Mouse (Mus musculus) limb, embryonic 15.5 days (tissue): ENCODE data around the gene Sfrp2. TPM values are rescaled to one million over a fixed set of nuclear protein-coding genes. Genes with fewer than 3 reads are reported as not detected.

ENCODE experiments used
- ATAC-seq: fragments of 200-750 bp; cut with Nextera tagmentation; 2 replicates; pipeline ENCODE4 v1.8.0; 2017; ENCODE audit warnings: low read depth, moderate TSS enrichment; ENCODE audit not compliant: insufficient number of reproducible peaks, low FRiP score, low TSS enrichment
- H3K27ac ChIP-seq: fragments of 300-500 bp; sonication (generic); 2 replicates; pipeline ENCODE4 v1.5.1; 2015; ENCODE audit warnings: moderate library complexity, mild to moderate bottlenecking, inconsistent platforms
- H3K27me3 ChIP-seq: fragments of 300-500 bp; sonication (generic); 2 replicates; pipeline ENCODE4 v1.6.1; 2015; ENCODE audit warnings: inconsistent platforms
- H3K36me3 ChIP-seq: fragments of 300-500 bp; sonication (generic); 2 replicates; pipeline ENCODE4 v1.6.1; 2015; ENCODE audit warnings: inconsistent platforms
- H3K4me1 ChIP-seq: fragments of 300-500 bp; sonication (generic); 2 replicates; pipeline ENCODE4 v1.6.1; 2015; ENCODE audit warnings: inconsistent platforms
- H3K4me2 ChIP-seq: fragments of 300-500 bp; sonication (generic); 2 replicates; pipeline ENCODE4 v1.6.1; 2015; ENCODE audit warnings: mild to moderate bottlenecking, inconsistent platforms
- H3K4me3 ChIP-seq: fragments of 300-500 bp; sonication (generic); 2 replicates; pipeline ENCODE4 v1.5.1; 2015; ENCODE audit warnings: mild to moderate bottlenecking, inconsistent platforms
- H3K9ac ChIP-seq: fragments of 300-500 bp; sonication (generic); 2 replicates; pipeline ENCODE4 v1.6.1; 2015; ENCODE audit warnings: inconsistent platforms
- H3K9me3 ChIP-seq: fragments of 300-500 bp; sonication (generic); 2 replicates; pipeline ENCODE4 v1.6.1; 2016; ENCODE audit warnings: inconsistent platforms
- WGBS: fragments of 180-500 bp; shearing (Covaris S2); methylation state at CpG from one replicate; pipeline ENCODE4 v1.1.7; 2015; 5-methylcytosine and 5-hydroxymethylcytosine counted together
- polyA plus RNA-seq: library from polyadenylated mRNA; unstranded; fragments of >200 nt; fragmentation: Nextera tagmentation; extraction: Ambion mirVana; gene quantifications from 2 replicates; pipeline ENCODE4 v1.2.1, GENCODE M21; 2015

The Sfrp2 gene
- polyA plus RNA-seq, 1 experiment from 2014 or later = 354 TPM

- ATAC-seq = no peak
- 96% methylated on average over 4 of the region's 4 CpGs for WGBS
- Histone ChIP-seq H3K9ac (no peak overlapping the region), H3K9me3 (no peaks in the 10 kb centered on the region), H3K36me3 (no peaks in the 10 kb centered on the region), H3K4me2 (no peak overlapping the region), H3K27ac (no peak overlapping the region), H3K4me1 (no peaks in the 10 kb centered on the region), H3K27me3 (no peaks in the 10 kb centered on the region), H3K4me3 (no peak overlapping the region)
These were observed 35.6 kb downstream of the Sfrp2 start for GRCm38 (mm10) chr3:83801649-83802155.

- Histone ChIP-seq H3K9me3 (no peaks in the 10 kb centered on the region), H3K27me3 (no peaks in the 10 kb centered on the region), H3K4me3 (no peak overlapping the region), H3K27ac (no peak overlapping the region), H3K9ac (no peak overlapping the region), H3K36me3 (no peaks in the 10 kb centered on the region), H3K4me1 (peaks cover 6% of the 10 kb centered on the region), H3K4me2 (no peak overlapping the region)
- WGBS = 41% methylated on average over 12 of the region's 12 CpGs
- ATAC-seq = no peak
These were observed 42.4 kb downstream of the Sfrp2 start for GRCm38 (mm10) chr3:83808483-83808882.

GRCm38 (mm10) chr3:83811987-83812386 is 45.9 kb downstream of the Sfrp2 start:
- no peak overlapping the region for H3K27ac ChIP-seq
- no peak for ATAC-seq
- H3K9me3 ChIP-seq = no peaks in the 10 kb centered on the region
- H3K4me2 ChIP-seq = no peak overlapping the region
- H3K36me3 ChIP-seq = no peaks in the 10 kb centered on the region
- no peak overlapping the region for H3K4me3 ChIP-seq
- 32% methylated on average over 7 of the region's 7 CpGs for WGBS
- H3K27me3 ChIP-seq = no peaks in the 10 kb centered on the region
- H3K4me1 ChIP-seq = peaks cover 11% of the 10 kb centered on the region
- no peak overlapping the region for H3K9ac ChIP-seq

GRCm38 (mm10) chr3:83812863-83813262 is 46.7 kb downstream of the Sfrp2 start:
- Histone ChIP-seq H3K9ac (no peak overlapping the region), H3K9me3 (no peaks in the 10 kb centered on the region), H3K36me3 (no peaks in the 10 kb centered on the region), H3K27me3 (no peaks in the 10 kb centered on the region), H3K4me1 (peaks cover 19% of the 10 kb centered on the region), H3K4me2 (no peak overlapping the region), H3K27ac (no peak overlapping the region), H3K4me3 (no peak overlapping the region)
- ATAC-seq = no peak

- Histone ChIP-seq H3K4me2 (no peak overlapping the region), H3K9ac (no peak overlapping the region), H3K36me3 (no peaks in the 10 kb centered on the region), H3K4me3 (no peak overlapping the region), H3K27me3 (no peaks in the 10 kb centered on the region), H3K4me1 (peaks cover 18% of the 10 kb centered on the region), H3K27ac (0 out of 2 replicates have a peak overlapping the region, but pooled peaks have one; percentile 43), H3K9me3 (no peaks in the 10 kb centered on the region)
- WGBS = 32% methylated on average over 4 of the region's 4 CpGs
- peak; percentile 87 for ATAC-seq
These were observed 50.3 kb downstream of the Sfrp2 start for GRCm38 (mm10) chr3:83816372-83816925.

- no peak overlapping the region for H3K27ac ChIP-seq
- H3K4me1 ChIP-seq = peaks cover 9% of the 10 kb centered on the region; the same call in 1 of the 2 replicates
- no peak for ATAC-seq
- H3K9me3 ChIP-seq = no peaks in the 10 kb centered on the region
- H3K4me2 ChIP-seq = no peak overlapping the region
- WGBS = 94% methylated on average over 4 of the region's 4 CpGs
- H3K9ac ChIP-seq = no peak overlapping the region
- H3K36me3 ChIP-seq = no peaks in the 10 kb centered on the region
- 0 out of 2 replicates have a peak, but pooled peaks cover 4% of the 10 kb centered on the region for H3K27me3 ChIP-seq
- H3K4me3 ChIP-seq = no peak overlapping the region
These were observed 57.7 kb downstream of the Sfrp2 start for GRCm38 (mm10) chr3:83823774-83824173.

Other genes with a start within 250 kb of the Sfrp2 start
- gene Tlr2, start 75.4 kb downstream of the Sfrp2 start, polyA plus RNA-seq = 9.3 and 11.7 TPM in 2 replicates